Mouse (Mus musculus): ENCODE results near the gene AI413582. TPM values are rescaled to one million over a fixed set of nuclear protein-coding genes. Genes with fewer than 3 reads are reported as not detected.
A peak's percentile ranks its signal among the peaks of the same experiment; 100 is the strongest.

Gene AI413582
- total and polyA plus RNA-seq, 3 experiments: 9.1 to 22.4 (median 9.1) TPM

GRCm38 (mm10) chr17:27596376-27597190 lies 31.0 kb upstream of the AI413582 start:
- H3K4me1 ChIP-seq (ENCODE audit: control insufficient read depth, insufficient read depth, low read length): peaks cover 18% of the 10 kb centered on the region
- no peaks in the 10 kb centered on the region for H3K27me3 ChIP-seq (ENCODE audit: control insufficient read depth, insufficient read depth, low read length)
- 54% methylated on average over 21 of the region's 21 CpGs for WGBS
- H3K27ac ChIP-seq: peak overlapping the region; percentile 80
- H3K79me2 ChIP-seq (replicated peaks; ENCODE audit: control insufficient read depth, insufficient read depth, low read length): peaks cover 4% of the 10 kb centered on the region
- no peaks in the 10 kb centered on the region for H3K36me3 ChIP-seq (ENCODE audit: control insufficient read depth, insufficient read depth, low read length)
- peak; percentile 44 to 66 for DNase-seq
- peak; percentile 74; the same call in 1 of the 2 replicates for TF ChIP-seq EP300 (IDR thresholded peaks at IDR 0.05; ENCODE audit: insufficient read depth, low read depth, low read length)
- TF ChIP-seq POLR2A (IDR thresholded peaks at IDR 0.05; ENCODE audit: insufficient read depth, low read depth, low read length): 0 out of 2 replicates have a peak, but pooled peaks have one; percentile 24
- no peak for TF ChIP-seq CTCF (IDR thresholded peaks at IDR 0.05)
- H3K9ac ChIP-seq (ENCODE audit: low read depth, low read length): peak overlapping the region; percentile 51
- no peak overlapping the region for H3K4me3 ChIP-seq
- intact Hi-C loops (cut with DNase I): no loop called here

- Histone ChIP-seq H3K27ac (peak overlapping the region; percentile 80), H3K27me3 (ENCODE audit: control insufficient read depth, insufficient read depth, low read length) (no peaks in the 10 kb centered on the region), H3K4me1 (ENCODE audit: control insufficient read depth, insufficient read depth, low read length) (peaks cover 16% of the 10 kb centered on the region), H3K9ac (ENCODE audit: low read depth, low read length) (peak overlapping the region; percentile 0; the same call in 1 of the 2 replicates), H3K79me2 (replicated peaks; ENCODE audit: control insufficient read depth, insufficient read depth, low read length) (peaks cover 2% of the 10 kb centered on the region), H3K36me3 (ENCODE audit: control insufficient read depth, insufficient read depth, low read length) (no peaks in the 10 kb centered on the region), H3K4me3 (no peak overlapping the region)
- WGBS: 45% methylated on average over 15 of the region's 15 CpGs
- TF ChIP-seq EP300 (IDR thresholded peaks at IDR 0.05; ENCODE audit: insufficient read depth, low read depth, low read length) (0 out of 2 replicates have a peak, but pooled peaks have one; percentile 16), POLR2A (IDR thresholded peaks at IDR 0.05; ENCODE audit: insufficient read depth, low read depth, low read length) (no peak), CTCF (IDR thresholded peaks at IDR 0.05) (peak; percentile 36)
- DNase-seq: no peak
- intact Hi-C loops (cut with DNase I): no loop called here
Observed at GRCm38 (mm10) chr17:27595659-27596375, 30.3 kb upstream of the AI413582 start.

- Histone ChIP-seq H3K9ac (ENCODE audit: low read depth, low read length) (no peak overlapping the region), H3K79me2 (replicated peaks; ENCODE audit: control insufficient read depth, insufficient read depth, low read length) (no peaks in the 10 kb centered on the region; the same call in none of the 2 replicates), H3K4me3 (no peak overlapping the region), H3K27ac (peak overlapping the region; percentile 52; the same call in 1 of the 2 replicates), H3K36me3 (ENCODE audit: control insufficient read depth, insufficient read depth, low read length) (peaks cover 2% of the 10 kb centered on the region; the same call in 1 of the 2 replicates), H3K4me1 (ENCODE audit: control insufficient read depth, insufficient read depth, low read length) (peaks cover 19% of the 10 kb centered on the region), H3K27me3 (ENCODE audit: control insufficient read depth, insufficient read depth, low read length) (no peaks in the 10 kb centered on the region)
- no peak for DNase-seq
- 82% methylated on average over 7 of the region's 7 CpGs for WGBS
- intact Hi-C loops (cut with DNase I): no loop called here
- TF ChIP-seq EP300 (IDR thresholded peaks at IDR 0.05; ENCODE audit: insufficient read depth, low read depth, low read length): no peak
- TF ChIP-seq CTCF (IDR thresholded peaks at IDR 0.05): no peak
- no peak for TF ChIP-seq POLR2A (IDR thresholded peaks at IDR 0.05; ENCODE audit: insufficient read depth, low read depth, low read length)
Observed at GRCm38 (mm10) chr17:27592565-27592910, 27.0 kb upstream of the AI413582 start.

- peaks cover 2% of the 10 kb centered on the region; the same call in 1 of the 2 replicates for H3K36me3 ChIP-seq (ENCODE audit: control insufficient read depth, insufficient read depth, low read length)
- peaks cover 19% of the 10 kb centered on the region for H3K4me1 ChIP-seq (ENCODE audit: control insufficient read depth, insufficient read depth, low read length)
- no peaks in the 10 kb centered on the region; the same call in none of the 2 replicates for H3K79me2 ChIP-seq (replicated peaks; ENCODE audit: control insufficient read depth, insufficient read depth, low read length)
- intact Hi-C loops (cut with DNase I): no loop called here
- H3K27me3 ChIP-seq (ENCODE audit: control insufficient read depth, insufficient read depth, low read length): no peaks in the 10 kb centered on the region
- H3K9ac ChIP-seq (ENCODE audit: low read depth, low read length): peak overlapping the region; percentile 54
- DNase-seq: no peak
- peak overlapping the region; percentile 52 for H3K27ac ChIP-seq
- TF ChIP-seq POLR2A (IDR thresholded peaks at IDR 0.05; ENCODE audit: insufficient read depth, low read depth, low read length): no peak
- TF ChIP-seq CTCF (IDR thresholded peaks at IDR 0.05): peak; percentile 50
- TF ChIP-seq EP300 (IDR thresholded peaks at IDR 0.05; ENCODE audit: insufficient read depth, low read depth, low read length): no peak
- WGBS: 64% methylated on average over 12 of the region's 12 CpGs
- peak overlapping the region; percentile 1; the same call in 1 of the 2 replicates for H3K4me3 ChIP-seq
Observed at GRCm38 (mm10) chr17:27591826-27592564, 26.4 kb upstream of the AI413582 start.

GRCm38 (mm10) chr17:27588231-27588630 lies 22.7 kb upstream of the AI413582 start:
- Histone ChIP-seq H3K36me3 (ENCODE audit: control insufficient read depth, insufficient read depth, low read length) (peaks cover 2% of the 10 kb centered on the region; the same call in 1 of the 2 replicates), H3K27ac (peak overlapping the region; percentile 91), H3K9ac (ENCODE audit: low read depth, low read length) (no peak overlapping the region; the same call in 1 of the 2 replicates), H3K4me3 (no peak overlapping the region), H3K27me3 (ENCODE audit: control insufficient read depth, insufficient read depth, low read length) (no peaks in the 10 kb centered on the region), H3K4me1 (ENCODE audit: control insufficient read depth, insufficient read depth, low read length) (peaks cover 24% of the 10 kb centered on the region), H3K79me2 (replicated peaks; ENCODE audit: control insufficient read depth, insufficient read depth, low read length) (no peaks in the 10 kb centered on the region; the same call in none of the 2 replicates)
- WGBS: 37% methylated on average over 8 of the region's 8 CpGs
- DNase-seq: no peak
- TF ChIP-seq CTCF (IDR thresholded peaks at IDR 0.05) (no peak), POLR2A (IDR thresholded peaks at IDR 0.05; ENCODE audit: insufficient read depth, low read depth, low read length) (no peak), EP300 (IDR thresholded peaks at IDR 0.05; ENCODE audit: insufficient read depth, low read depth, low read length) (no peak)
- intact Hi-C loops (cut with DNase I): loop anchor here (5.0 kb wide), 1 partner anchor 34 kb away; the partner anchor contains the start of gene Nudt3
